Mouse (Mus musculus) Muller cell, postnatal 12 days (primary cell): ENCODE measurements around the gene Olfr1339.

ENCODE experiments used
- DNase-seq: peaks from one replicate; pipeline ENCODE4 v3.0.0-alpha.2; 2015; ENCODE audit errors: inconsistent ontology term

Olfr1339 gene

DNA sequence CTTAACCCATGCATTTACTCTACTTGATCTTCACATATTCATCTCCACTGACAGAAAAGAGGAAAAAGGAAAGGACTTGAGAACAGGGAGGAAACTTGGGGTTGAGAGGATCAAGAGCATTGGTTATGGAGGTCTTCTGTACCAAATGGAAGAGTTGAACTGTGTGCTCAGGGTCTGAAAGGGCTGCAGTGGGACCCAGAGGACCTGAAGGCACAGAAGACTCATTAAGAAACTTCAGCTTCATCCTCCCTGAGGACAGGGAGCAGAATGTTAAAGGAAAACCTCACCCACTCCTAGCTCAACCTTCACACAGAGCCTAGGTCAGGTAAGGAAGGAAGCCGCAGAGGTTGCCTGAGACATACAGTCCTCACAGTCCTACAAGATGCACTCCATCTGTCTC, at the start of gene Olfr1339:
Olfr1339 (plus strand) TSS at position 301 of the 400 bp plus-strand sequence.
- no peak for DNase-seq

DNA sequence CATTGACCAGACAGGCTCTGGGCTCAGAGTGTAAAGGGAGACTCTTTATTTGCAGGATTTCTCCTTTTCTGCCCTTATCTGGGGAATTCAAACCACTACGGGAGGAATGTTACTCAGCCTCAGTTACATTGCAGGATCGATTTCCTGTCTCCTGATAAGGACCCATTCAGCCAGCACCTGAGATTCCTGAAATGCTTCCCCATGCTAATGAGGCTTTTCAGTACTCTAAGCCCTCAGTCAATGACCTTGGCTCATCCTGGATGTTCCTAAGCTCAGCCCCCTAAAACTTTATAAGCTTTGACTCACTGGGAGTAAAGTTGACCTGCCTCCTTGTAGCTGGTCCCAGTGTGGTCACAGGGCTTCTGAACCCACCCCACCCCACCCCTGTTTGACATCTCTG, 44.9 kb upstream of the Olfr1339 start:
- no peak for DNase-seq

DNA sequence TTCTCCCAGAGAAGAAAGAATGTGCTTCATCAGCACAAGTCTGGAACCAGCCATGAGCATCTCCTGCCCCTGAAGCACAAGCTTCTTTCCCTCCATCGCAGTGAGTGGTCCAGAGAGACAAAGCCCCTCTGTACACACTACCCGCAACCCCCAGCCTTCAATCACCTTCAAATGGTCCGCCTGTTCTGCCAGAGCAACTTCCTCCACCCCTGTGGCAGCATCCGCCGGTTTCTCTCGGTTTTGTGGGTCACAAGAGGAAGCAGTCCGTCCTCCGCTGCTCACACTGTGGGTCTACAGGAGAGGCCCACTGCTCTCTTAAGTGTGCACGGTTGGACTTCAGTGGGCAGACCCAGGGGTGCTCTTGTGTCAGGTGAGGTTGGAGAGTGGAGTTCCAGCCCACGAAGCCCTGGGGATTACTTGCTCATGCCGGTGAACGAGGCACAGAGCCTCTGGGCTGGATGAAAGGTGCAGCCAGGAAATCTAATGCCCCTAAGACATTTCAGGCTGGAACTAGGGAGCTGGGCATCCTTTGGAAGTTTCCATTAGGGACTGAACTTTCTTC, 39.5 kb upstream of the Olfr1339 start, which contains the start of gene Olfr1342:
Olfr1342 (minus strand) TSS at position 345 of the 562 bp plus-strand sequence.
- DNase-seq = no peak

DNA sequence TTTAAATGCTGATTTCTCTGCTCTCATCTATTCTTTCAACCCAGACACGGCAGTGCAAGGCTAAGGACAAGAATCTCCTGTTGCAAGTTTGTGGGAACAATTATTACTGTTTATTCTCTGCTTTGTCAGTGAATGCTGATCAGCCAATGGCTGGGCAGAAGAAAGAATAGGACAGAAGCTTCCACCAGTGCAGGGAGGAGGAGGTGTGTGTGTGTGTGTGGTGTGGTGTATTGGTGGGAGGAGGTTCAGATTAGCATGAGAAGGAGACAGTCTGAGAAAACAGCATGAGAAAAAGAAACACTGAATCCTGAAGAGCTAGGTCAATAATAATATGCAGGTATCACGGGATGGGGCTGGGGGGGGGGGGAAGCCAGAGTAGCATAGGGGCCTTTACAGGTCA, 38.2 kb upstream of the Olfr1339 start:
- DNase-seq = no peak

DNA sequence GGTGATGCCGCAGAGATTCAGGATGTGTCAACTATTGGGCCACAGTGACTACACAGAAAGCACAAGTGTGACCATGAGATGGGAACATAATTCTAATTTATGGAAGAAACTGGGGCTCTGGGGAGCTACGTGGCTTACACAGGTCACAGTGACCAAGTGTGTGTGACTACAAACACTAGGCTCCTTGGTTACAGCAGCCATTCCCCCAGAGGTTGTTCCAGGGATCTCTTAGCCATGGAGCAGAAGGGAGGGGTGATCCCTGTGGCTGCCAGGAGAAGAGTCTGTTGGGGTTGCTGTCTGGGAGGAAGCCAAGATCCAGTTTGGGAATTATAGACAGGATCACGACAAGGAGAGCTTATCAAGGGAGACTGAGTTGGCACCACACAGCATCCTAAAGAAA, 28.8 kb upstream of the Olfr1339 start, which contains the start of gene Olfr1341:
Olfr1341 (plus strand) TSS at position 301 of the 400 bp plus-strand sequence.
- no peak for DNase-seq

DNA sequence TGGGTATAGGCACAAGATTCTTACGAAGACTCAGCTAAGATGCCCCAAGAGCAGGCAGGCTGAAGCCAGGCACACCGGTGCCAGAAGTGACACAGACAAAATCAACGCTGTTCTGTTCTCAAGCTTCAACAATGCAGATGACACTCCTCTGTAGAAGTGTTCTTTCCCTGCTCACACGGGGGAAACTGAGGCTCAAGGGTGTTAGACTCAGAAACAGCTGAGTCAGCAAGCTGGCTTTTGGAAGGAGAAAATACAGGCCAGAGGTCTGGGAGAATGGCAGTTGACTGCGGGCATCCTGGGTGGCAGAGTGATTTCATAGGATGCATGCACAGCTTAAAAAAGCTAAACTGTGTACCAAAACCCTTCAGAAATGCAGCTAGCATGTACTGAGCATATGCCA, 23.9 kb upstream of the Olfr1339 start:
- no peak for DNase-seq

DNA sequence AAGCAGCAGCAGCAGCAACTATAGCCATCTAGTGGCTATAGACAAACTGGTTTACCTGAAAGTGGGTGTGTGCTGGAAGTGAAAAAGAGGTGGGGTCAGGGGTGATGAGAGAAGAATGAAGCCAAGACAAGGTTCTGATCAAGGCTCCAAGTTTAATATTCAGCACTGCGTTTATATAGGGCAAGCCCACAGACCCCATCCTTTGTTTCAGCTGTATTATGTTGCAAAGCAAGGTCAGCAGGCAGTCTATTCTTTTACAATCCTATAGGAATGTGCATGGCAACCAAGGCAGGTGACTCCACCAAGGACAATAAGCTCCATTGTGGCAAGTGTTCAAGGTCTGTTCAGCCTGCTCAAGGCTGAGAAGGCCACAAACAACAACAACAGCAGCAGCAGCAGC, 20.3 kb upstream of the Olfr1339 start:
- DNase-seq = no peak

DNA sequence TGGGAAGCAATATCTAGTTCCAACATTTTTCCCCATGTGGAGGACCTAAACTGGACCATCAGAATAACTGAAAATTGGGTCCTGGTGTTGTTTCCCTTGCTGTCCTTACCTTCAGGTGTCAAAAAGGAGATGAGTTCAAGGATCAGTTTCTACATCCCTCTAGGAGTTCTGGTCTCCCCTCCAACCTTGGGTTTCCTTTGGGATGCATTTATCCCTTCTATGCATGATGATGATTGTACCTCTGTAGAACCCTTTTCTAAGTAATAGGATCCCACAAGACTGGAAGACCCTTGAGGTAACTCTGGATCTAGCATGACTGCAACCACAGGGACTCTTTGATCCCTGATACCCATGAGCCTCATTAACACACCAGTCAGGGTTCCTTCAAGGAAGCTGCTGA, 12.1 kb upstream of the Olfr1339 start, which contains the start of gene Olfr1340:
Olfr1340 (plus strand) TSS at position 301 of the 400 bp plus-strand sequence.
- no peak for DNase-seq

DNA sequence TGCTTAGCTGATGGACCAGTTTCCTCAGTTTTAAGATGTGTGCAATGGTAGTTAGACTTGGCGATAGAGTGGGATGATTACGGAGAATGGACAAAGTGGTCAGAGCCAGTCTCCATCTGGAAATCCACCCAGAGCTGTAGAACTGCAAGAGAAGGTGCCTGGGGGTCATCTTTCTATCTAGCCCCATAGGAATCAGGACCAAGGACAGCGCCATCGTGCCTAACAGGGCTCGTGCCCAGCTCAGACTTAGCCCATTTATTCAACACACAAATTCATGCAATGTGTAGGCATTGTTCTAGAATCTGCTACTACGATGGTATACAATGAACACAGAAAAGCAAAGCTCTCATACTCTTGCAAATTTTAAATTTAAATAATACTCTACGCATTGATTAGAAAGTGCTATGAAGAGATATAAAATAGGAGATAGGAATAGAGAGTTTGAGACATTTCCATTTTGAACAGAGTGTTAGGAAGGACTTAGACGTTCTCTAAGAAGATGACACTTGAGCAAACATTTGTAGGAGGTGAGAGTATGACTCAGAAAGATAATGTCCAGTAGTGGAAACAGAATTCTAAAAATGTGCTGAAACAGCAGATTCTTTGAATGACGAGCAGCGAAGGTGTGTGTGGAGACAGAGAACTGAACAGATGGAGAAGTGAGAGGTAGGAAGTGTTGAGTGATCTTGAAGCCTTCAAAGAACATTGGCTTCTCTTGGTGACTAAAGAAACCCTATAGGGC, 10.1 kb upstream of the Olfr1339 start:
- DNase-seq = no peak

DNA sequence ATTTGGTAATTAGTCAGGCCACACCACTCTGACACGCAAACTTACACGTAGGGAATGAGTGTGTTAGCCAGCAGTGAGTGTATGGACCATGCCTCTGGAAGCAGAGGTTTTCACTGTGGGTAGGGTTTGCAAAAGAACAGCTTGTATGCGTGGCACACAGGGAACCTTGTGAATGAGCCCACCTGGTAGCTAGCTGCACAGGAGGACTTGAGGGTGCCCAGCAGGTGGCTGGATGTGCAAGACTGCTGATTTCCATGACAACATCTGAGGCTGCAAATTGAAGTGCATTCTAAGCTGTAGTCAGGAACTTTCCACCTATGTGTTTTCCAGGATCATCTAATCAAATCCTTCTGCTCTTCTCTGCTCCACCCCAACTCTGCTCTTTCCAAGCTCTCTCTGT, 7.6 kb downstream of the Olfr1339 start:
- no peak for DNase-seq

DNA sequence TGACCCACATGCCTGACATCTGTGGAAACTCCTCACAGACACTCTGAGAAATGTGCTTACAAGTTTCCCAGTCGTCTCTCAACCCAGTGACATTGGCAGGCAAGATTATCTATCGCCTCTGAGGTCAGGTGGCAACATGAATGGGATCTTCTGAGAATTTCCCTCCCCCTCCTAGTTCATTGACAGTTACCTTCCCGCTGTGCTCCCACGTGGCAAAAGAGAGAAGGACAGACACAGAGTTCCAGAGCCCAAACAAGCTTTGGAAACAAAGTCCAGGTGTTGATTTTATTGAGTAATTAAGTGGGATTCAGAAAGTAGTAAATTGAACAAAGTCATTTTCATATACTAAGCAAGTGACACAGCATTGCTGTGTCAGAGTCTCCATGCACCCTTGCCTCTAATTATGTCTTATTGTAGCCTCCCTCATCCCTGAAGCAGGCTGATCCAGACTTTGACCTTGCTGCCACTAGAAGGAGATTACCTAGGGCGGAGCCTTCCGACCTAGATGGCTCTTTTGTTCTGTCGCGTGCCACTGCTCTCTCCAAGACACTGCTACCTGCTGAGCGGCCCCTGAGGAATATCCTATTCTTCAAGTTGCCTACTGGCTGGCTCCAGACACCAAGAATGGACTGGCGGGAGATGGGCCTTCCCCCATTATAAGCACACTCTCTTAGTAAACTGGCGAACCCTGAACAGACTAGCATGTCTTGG, 9.2 kb downstream of the Olfr1339 start:
- no peak for DNase-seq

DNA sequence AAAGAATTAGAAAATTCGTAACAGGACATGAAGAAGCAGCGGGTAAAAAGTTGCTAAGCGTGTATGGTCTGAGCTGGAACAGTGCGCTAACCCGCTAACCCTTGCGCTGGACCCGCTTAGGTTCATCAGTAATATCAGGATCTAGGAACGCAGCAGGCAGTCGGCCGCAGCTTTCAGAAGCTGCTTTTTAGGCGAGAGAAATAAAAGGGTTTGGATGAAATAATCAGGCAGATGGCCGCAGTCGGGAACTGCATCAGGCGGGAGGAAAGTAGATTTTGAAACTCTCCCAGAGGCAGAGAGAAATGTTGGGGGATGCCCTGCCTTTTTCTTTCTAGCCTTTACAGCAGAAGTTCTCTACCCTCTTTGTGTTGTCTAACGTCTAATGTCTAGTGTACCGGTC, 9.9 kb downstream of the Olfr1339 start:
- DNase-seq = no peak

DNA sequence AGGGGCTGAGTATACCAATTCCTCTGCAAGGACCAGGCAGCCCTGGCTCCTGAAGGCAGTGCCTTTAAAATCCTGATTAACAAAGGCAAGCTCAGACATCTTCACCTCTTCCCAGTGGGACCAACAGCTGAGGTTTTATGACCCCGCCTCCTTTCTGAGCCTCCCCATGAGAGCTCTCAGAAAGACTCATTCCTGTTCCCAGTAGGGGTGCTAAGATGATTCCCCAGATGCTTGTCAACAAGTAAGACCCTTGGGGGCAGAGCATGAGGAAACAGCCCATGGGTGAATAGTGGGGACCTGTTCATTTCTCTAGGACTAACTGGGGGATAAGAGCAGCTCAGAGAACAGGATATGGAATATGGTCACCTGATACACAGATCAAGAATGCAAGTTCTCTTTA, 26.7 kb downstream of the Olfr1339 start, which contains the start of gene Olfr1338:
Olfr1338 (minus strand) TSS at position 101 of the 400 bp plus-strand sequence.
- no peak for DNase-seq

DNA sequence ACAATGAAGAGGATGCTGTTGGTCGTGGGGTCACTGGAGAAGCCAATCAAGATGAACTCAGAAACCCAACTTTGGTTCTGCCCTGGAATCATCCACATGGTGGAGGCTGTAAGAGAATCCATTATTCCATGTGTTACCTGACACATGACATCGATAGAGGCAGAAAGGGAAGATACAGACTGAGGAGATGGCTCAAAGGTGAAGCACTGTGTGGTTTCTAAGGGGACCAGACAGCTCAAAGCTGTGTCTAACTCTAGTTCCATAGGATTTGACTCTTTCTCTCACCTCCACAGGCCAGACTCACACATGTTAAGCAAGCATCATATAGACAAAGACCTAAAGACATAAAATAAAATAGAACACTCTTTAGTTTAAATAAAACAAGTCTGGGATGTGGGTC, 50.5 kb downstream of the Olfr1339 start, which contains the start of gene Olfr1337:
Olfr1337 (minus strand) TSS at position 101 of the 400 bp plus-strand sequence.
- no peak for DNase-seq
